Mouse (Mus musculus) effector memory CD4-positive, alpha-beta T cell, adult 7 months (primary cell): ENCODE data around the gene Kdsr. TPM values are rescaled to one million over a fixed set of nuclear protein-coding genes. Genes with fewer than 3 reads are reported as not detected.

Source experiments
- polyA plus RNA-seq: library from polyadenylated mRNA; unstranded; fragments of 100-300 nt; shearing (Covaris generic); gene quantifications from one replicate; pipeline ENCODE4 v1.2.1, GENCODE M21; 2017

Kdsr gene
- polyA plus RNA-seq: 14.5 TPM

DNA sequence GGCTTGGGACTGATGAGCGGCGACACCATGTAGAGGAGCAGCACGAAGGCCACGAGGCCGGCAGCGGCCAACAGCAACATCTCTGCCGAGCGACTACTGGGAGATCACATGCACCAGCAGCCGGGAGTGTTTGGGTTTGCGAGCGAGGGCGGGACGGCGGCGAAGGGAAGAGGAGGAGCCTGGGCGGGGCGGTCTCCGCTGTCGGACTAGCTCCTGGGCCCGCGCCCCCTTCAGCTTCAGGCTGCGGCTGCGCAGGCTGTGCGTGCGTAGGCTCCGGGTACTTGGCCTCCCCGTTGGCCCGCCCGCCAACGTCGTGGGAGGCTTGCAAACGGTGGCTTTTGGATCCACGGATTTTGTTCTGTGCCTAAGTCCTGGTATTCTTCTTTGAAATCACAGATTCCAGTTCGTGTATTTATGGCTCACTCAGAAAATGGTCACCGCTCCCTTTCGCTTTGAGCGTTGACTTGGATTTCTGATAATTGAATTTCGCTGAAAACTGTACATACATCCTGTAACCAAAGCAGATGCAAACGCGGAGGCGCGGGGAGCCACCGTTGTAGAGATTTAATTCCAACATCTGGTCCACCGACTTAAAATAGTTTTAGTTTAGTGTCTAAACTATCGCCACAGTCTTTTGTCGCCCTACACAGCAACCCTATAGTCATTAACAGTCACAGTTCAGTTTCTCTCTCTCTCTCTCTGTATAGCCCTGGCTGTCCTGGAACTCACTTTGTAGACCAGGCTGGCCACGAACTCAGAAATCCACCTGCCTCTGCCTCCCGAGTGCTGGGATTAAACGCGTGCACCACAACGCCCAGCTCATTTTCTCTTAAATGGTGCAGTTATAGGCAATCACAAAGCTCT lies at the start of gene Kdsr:
Gene Kdsr (minus strand): TSS at position 156 of the 864 bp plus-strand sequence.

DNA sequence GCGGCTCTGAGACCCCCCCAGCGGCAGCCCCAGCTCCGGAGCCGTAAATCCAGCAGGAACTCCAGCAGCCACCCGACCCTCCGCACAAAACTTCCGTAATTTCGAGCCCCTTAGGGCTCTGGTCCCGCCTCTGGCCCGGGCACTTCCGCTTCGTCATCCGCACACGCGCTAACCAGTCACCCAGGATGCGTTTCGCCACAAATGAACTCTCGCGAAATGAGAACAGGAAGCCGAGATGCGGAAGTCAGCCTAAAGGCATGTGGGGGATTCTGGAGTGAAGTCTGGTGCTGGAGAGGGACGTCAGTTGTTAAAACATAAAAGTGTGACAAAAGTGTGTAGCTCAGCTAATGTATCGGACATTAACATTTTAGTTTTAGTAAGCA lies 37.0 kb upstream of the Kdsr start, which contains the start of gene Vps4b:
Gene Vps4b (minus strand): TSS at position 187 of the 383 bp plus-strand sequence.

DNA sequence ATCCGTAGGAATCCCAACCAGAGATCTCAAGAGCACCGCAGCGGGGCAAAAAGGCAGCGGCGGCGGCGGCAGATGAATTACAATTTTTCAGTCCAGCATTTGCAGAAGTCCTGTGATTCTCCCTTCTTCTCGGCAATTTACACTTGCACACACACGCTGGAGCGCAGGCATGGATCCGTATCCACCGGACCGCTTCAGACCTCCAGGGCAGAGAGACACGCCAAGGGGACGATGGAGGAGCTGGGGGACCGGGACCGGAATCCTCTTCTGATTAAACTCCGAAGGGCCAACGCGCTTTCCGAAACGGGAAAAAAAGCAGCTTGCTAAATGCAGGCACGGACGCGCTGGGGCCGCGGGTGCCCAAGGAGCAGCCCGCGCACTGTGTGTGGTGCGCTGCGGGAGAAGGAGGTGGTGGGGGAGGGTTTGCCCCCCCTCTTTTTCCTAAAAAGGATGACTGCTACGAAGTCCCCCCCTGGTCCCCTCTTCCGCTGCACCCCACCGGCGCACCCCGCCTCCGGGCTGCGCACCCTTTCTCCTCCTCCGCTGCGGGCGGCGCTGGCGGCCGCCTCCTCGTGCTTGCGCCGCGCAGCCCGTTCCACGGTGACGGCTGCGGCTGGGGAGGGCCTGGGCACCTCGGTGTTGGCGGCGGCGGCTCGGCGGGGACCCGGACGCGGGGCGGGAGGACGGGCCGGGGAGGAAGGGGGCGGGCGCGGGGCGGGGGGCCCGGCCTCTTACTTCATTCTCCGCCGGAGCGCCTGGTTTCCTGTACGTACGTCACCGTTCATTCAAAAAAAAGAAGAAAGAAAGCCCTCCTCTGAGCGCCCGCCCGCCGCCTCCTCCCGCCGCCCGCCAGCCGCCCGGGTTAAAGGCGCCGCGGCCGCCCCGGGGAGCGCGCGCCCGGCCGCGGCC lies 45.7 kb downstream of the Kdsr start, which contains the start of gene Bcl2:
Gene Bcl2 (minus strand): TSS at position 654 of the 909 bp plus-strand sequence.

Other genes with a start within 250 kb of the Kdsr start
- 170 TPM for gene Bcl2, start 45.5 kb downstream of the Kdsr start, polyA plus RNA-seq
- 102 TPM for gene Vps4b, start 37.0 kb upstream of the Kdsr start, polyA plus RNA-seq
- gene Serpinb5, start 101.4 kb upstream of the Kdsr start, polyA plus RNA-seq: not detected
- gene Serpinb12, start 174.7 kb upstream of the Kdsr start, polyA plus RNA-seq: not detected
- not detected for gene Serpinb13, start 221.3 kb upstream of the Kdsr start, polyA plus RNA-seq